Mouse (Mus musculus) lung, postnatal 0 days (tissue): Measurements from ENCODE around the gene Chd9.

Source experiments
- CTCF ChIP-seq: IDR thresholded peaks from 2 replicates; pipeline ENCODE4 v1.5.1; 2016; ENCODE audit warnings: antibody characterized with exemption, mild to moderate bottlenecking
- EP300 ChIP-seq: IDR thresholded peaks from 2 replicates; pipeline ENCODE4 v1.6.1; 2016; ENCODE audit warnings: antibody characterized with exemption, mild to moderate bottlenecking, control low read depth

DNA sequence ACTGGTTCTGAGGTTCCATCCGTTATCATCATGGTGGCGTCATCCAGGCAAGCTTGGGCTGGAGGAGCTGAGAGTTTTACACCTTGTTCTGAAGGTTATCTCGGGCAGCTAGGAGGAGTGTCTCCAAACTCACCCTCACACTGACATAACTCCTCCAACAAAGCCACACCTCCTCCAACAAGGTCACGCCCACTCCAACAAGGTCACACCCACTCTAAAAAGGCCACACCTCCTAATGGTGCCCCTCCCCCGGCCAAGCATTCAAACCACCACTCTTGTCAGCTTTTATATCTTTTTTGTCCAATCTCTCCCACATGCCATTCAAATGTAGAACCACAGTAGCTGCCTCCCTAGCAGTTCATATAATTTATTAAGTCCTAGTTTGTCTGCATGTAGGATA, 53.0 kb downstream of the Chd9 start:
- TF ChIP-seq EP300 (no peak), CTCF (no peak)
